Mouse (Mus musculus) kidney, postnatal 36 days (tissue): ENCODE data around the gene Ddx59.
A peak's percentile ranks its signal among the peaks of the same experiment; 100 is the strongest.

Experiments used
- DNase-seq, 2 experiments: peaks; one replicate each; pipeline ENCODE4 v3.0.0; 2021 to 2022; ENCODE audit warnings: mixed read lengths in 2 of 2

Gene Ddx59

GRCm38 (mm10) chr1:136450206-136450605, 35.1 kb downstream of the Ddx59 start:
- no peak for DNase-seq

DNA sequence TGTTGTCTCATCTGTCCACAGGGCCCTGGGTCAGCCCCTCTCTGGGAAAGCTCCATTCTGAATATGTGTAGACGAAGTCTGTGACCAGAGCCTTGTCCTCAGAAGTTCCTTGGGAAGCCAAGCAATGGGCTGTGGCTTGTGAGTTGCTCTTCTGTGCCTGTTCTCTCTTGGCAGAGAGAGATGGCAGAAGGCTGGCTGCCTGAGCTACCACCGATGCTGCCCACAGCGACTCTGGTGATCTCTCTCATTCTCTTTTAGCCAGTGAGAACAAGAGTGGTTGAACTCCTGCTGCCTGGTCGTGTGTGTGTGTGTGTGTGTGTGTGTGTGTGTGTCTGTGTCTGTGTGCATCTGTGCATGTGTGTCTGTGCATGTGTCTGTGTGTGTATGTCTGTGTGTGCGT, 37.4 kb downstream of the Ddx59 start:
- no peak for DNase-seq

- no peak for DNase-seq
Measured at GRCm38 (mm10) chr1:136455756-136456585, 40.9 kb downstream of the Ddx59 start.

DNA sequence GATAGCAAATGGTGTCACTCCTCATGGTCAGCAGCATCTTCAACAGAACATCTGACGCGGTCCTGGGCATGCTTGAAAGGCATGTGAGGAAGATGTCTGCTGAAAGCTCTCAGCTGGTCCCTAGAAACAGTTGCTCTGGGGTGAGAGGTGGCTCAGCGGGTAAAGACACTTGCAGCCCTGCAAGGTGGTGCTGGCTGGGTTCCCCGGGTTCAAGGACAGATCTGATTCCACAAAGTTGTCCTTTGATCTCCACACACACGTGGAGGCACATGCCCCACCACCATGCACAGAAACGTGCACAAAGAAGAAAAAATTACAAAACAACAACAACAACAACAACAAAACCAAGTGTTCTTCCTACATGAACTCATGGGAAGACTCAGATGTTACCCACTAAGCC, 41.7 kb downstream of the Ddx59 start:
- DNase-seq: no peak

- DNase-seq: no peak
Measured at GRCm38 (mm10) chr1:136457403-136457802, 42.3 kb downstream of the Ddx59 start.

DNA sequence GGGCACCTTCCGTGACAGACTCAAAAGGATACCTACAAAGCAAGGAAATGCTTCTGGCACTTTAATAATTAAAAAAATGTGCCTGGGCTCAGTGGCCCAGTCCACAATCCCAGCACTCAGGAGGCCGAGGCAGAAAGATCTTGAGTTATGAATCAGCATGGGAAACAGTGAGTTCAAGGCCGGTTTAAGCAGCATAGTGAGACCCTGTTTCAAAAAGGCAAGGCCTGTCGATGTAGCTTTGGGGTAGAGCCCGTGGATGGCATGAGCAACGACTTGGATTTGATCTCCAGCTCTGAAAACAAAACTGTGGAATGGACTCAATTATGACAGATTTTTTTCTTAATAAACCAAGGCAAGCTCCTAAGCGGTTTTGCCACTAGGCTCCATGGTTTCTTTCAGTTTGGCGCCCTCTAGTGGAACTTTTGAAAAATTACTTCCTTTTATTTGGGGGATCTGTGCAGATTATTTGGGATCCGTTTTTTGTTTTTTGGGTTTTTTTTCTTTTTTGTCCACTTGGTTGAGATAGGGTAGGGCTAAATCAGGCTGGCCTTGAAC, 43.7 kb downstream of the Ddx59 start:
- peak; percentile 14 to 16 for DNase-seq

DNA sequence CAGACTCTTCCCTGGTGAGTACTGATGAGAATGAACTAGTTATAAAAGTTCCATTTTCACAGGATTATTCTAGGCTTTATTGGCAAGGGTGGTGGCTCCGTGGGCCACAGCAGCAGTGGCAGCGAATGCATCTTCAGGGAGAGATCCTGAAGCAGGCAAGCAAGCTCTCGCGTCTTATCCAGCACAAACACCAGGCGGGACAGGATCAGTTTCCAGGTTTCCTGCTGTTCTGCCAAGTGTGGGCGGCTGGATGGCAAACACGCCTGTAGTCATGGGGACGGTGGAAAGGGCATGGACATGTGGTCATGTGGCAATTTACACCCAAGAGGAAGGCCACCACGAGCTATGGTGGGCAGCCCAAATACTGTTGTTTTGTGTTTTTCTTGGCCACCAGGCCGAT, 47.4 kb downstream of the Ddx59 start:
- DNase-seq: no peak

DNA sequence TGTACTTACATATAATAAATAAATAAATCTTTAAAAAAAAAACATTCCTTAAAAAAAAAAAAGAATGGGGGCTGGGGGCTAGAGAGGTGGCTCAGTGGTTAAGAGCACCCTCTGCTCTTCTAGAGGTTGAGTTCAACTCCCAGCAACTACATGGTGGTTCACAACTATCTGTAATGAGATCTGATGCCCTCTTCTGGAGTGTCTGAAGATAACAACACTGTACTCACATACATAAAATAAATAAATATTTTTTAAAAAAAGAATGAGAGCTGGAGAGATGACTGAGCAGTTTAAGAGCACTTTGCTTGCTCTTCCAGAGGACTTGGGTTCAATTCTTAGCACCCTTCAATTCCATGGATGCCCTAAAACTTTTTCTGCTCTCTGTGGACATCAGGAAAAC, 50.1 kb downstream of the Ddx59 start:
- no peak for DNase-seq

DNA sequence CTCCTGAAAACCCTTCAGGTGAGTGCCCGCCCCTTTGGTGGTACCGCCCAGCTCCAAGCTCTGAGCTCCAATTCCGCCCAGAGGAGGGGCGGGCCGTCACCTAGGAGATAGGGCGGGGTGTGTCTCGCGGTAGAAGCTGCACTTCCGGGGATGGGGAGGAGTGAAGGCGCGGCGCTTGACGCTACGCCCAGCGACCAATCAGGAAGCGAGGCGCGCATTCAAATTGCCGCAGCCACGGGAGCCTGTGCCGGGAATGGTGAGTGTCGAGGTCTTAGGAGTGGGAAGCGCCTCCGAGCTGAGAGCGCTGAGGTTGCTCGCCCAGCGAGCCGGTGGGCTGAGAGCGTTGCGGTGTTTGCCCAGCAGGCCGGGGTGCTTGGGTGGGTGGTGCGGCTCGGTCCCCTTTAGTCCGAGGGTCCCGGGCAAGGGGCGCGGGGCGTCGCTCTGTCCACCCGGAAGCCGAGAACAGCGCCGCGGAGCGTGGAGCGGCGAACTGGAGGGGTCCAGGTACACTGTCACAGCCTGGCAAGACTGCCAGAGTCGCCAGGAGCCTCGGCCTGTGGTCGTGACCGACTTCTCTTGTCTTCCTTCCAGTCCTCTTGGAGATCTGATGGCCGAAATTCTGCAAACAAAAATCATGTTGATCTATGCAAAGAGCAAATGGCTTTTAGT, 51.2 kb downstream of the Ddx59 start, which contains the start of gene Kif14:
Kif14 (plus strand) TSS at position 201 of the 669 bp plus-strand sequence.
- DNase-seq: peak; percentile 97 to 99

DNA sequence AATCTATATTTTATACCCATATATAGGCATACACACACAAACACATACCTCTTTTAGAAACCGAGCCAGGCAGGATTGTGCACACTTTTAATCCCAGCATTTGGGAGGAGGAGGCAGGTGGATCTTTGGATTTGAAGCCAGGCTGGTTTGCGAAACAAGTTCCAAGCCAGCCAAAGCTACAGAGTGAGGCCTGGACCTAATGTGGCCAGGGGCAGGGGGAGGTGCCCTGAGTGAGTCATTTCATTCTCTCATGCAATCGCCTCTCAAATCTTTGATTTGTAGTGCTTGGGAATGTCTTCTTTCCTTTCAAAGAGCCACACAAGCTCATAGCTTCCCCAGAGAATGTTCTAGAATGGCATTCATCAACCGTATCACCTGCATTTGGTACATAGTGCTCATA, 54.3 kb downstream of the Ddx59 start:
- DNase-seq: no peak

- DNase-seq: no peak
Measured at GRCm38 (mm10) chr1:136470471-136470870, 55.4 kb downstream of the Ddx59 start.
